Mouse (Mus musculus): Measurements from ENCODE around the gene Gm7137. TPM values are rescaled to one million over a fixed set of nuclear protein-coding genes. Genes with fewer than 3 reads are reported as not detected.
"Not testable (repeated sequence)": the region's sequence is repeated elsewhere in the genome, so short reads cannot be mapped to it uniquely, and the experiment has no call there.

Gm7137 gene
- total RNA-seq, 2 experiments from 2014 or later, result not detected

GRCm38 (mm10) chr10:77759582-77759981, 28.4 kb downstream of the Gm7137 start, which contains the start of gene Gm3233:
TSS of gene Gm3233 (minus strand) at chr10:77759682.
- intact Hi-C loops (cut with DNase I; ENCODE audit: low total_unique reads); DNase-seq: not testable (repeated sequence)

GRCm38 (mm10) chr10:77753448-77753847, 34.6 kb downstream of the Gm7137 start:
- intact Hi-C loops (cut with DNase I; ENCODE audit: low total_unique reads), result no loop called here
- DNase-seq, result no peak

GRCm38 (mm10) chr10:77752312-77752711, 35.7 kb downstream of the Gm7137 start:
- DNase-seq; intact Hi-C loops (cut with DNase I; ENCODE audit: low total_unique reads): not testable (repeated sequence)

GRCm38 (mm10) chr10:77751254-77751653, 36.7 kb downstream of the Gm7137 start, which contains the start of gene Gm9736:
TSS of gene Gm9736 (minus strand) at chr10:77751354.
- intact Hi-C loops (cut with DNase I; ENCODE audit: low total_unique reads); DNase-seq: not testable (repeated sequence)

- intact Hi-C loops (cut with DNase I; ENCODE audit: low total_unique reads); DNase-seq: not testable (repeated sequence)
Measured at GRCm38 (mm10) chr10:77750686-77751085, 37.3 kb downstream of the Gm7137 start.

DNA sequence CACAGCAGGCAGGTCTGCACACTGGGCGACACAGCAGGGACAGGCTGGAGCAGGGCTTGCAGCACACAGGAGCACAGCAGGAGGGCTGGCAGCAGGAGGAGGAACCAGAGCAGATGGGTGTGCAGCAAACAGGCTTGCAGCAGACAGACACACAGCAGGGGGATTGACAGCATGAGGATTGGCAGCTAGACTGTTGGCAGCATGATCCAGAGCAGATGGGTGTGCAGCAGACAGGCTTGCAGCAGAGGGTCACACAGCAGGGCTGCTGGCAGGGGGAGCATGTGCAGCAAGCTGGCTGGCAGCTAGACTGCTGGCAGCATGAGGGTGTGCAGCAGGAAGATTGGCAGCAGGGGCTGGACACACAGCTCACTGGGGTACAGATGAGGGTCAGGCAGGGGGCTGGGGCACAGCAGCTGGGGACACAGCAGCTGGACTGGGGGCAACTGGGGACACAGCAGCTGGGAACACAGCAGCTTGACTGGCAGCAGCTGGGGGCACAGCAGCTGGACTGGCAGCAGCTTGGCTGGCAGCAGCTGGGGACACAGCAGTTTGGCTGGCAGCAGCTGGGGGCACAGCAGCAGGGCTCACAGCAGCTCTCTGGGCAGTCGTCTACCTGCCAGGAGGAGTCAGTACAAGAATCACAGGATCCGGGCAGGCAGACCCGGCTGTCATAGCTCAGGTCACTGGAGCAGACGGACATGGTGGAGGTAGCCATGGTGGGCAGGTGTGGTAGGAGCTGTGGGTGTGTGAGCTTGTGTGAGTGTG, 45.9 kb downstream of the Gm7137 start, which contains the start of gene Gm18596:
Gm18596 (minus strand) TSS at position 715 of the 765 bp plus-strand sequence.
- DNase-seq; intact Hi-C loops (cut with DNase I; ENCODE audit: low total_unique reads): not testable (repeated sequence)

- no peak for DNase-seq
- intact Hi-C loops (cut with DNase I; ENCODE audit: low total_unique reads), result no loop called here
Measured at GRCm38 (mm10) chr10:77738929-77739328, 49.1 kb downstream of the Gm7137 start.

Other genes starting within 250 kb of the Gm7137 start
- 10 to 100 TPM; 47.4 to 51.8 TPM for gene Pttg1ip, start 206.5 kb downstream of the Gm7137 start, total RNA-seq (2021)
- gene Sumo3, start 182.1 kb downstream of the Gm7137 start, total RNA-seq (2021), result 10 to 100 TPM; 41.9 to 46.5 TPM
- gene Gm49325, start 182.0 kb downstream of the Gm7137 start, total RNA-seq (2021), result 10 to 100 TPM in 1 of 2 experiments, 1 to 10 TPM in 1; 5.8 to 10.3 TPM
- 10 to 100 TPM; 79.8 to 84.4 TPM for gene Ube2g2, start 165.9 kb downstream of the Gm7137 start, total RNA-seq (2021)
- gene Tspear, start 101.6 kb downstream of the Gm7137 start, total RNA-seq (2021), result not detected
- gene Gm19402, start 97.4 kb downstream of the Gm7137 start, total RNA-seq (2021), result not detected
- not detected for gene Gm9508, start 91.0 kb downstream of the Gm7137 start, total RNA-seq (2021)
- not detected for gene Gm10272, start 81.6 kb downstream of the Gm7137 start, total RNA-seq (2021)
- gene Gm10024, start 76.7 kb downstream of the Gm7137 start, total RNA-seq (2021), result not detected
- not detected for gene Gm10142, start 72.4 kb downstream of the Gm7137 start, total RNA-seq (2021)
- gene Krtap12-1, start 67.6 kb downstream of the Gm7137 start, total RNA-seq (2021), result not detected
- gene Gm10100, start 61.7 kb downstream of the Gm7137 start, total RNA-seq (2021), result not detected
- not detected for gene Gm18596, start 45.6 kb downstream of the Gm7137 start, total RNA-seq (2021)
- gene Gm9736, start 36.8 kb downstream of the Gm7137 start, total RNA-seq (2021), result not detected
- not detected for gene Gm3233, start 28.5 kb downstream of the Gm7137 start, total RNA-seq (2021)
- gene Gm3238, start 16.9 kb downstream of the Gm7137 start, total RNA-seq (2021), result not detected
- gene Gm7138, start 11.3 kb downstream of the Gm7137 start, total RNA-seq (2021), result not detected
- not detected for gene Gm3250, start 5.7 kb downstream of the Gm7137 start, total RNA-seq (2021)
- gene Gm9639, start 6.9 kb upstream of the Gm7137 start, total RNA-seq (2021), result not detected
- not detected for gene Gm19668, start 10.9 kb upstream of the Gm7137 start, total RNA-seq (2021)
- gene Gm9507, start 23.6 kb upstream of the Gm7137 start, total RNA-seq (2021), result not detected
- gene Gm2696, start 26.5 kb upstream of the Gm7137 start, total RNA-seq (2021), result not detected
- not detected for gene Krtap10-4, start 38.9 kb upstream of the Gm7137 start, total RNA-seq (2021)
- not detected for gene Krtap10-10, start 47.7 kb upstream of the Gm7137 start, total RNA-seq (2021)
- gene Gm36176, start 58.6 kb upstream of the Gm7137 start, total RNA-seq (2021), result not detected
- not detected for gene Gm10318, start 64.7 kb upstream of the Gm7137 start, total RNA-seq (2021)
- not detected for gene Gm3285, start 73.8 kb upstream of the Gm7137 start, total RNA-seq (2021)
- under 1 TPM; 0.33 to 0.41 TPM for gene Lrrc3, start 114.3 kb upstream of the Gm7137 start, total RNA-seq (2021)
- gene Trpm2, start 182.4 kb upstream of the Gm7137 start, total RNA-seq (2021), result under 1 TPM; 0.04 to 0.33 TPM
- gene 1810043G02Rik, start 190.3 kb upstream of the Gm7137 start, total RNA-seq (2021), result 1 to 10 TPM; 3.7 to 4.6 TPM
- gene Pfkl, start 221.9 kb upstream of the Gm7137 start, total RNA-seq (2021), result 1 to 10 TPM; 9.0 to 9.3 TPM

Data from gastrocnemius, postnatal 14 days (tissue).